ENCODE assay signal across 10 mouse cellular contexts in genomic region chr11:120520967-120521540, GRCm38 (mm10). TPM values are rescaled to one million over a fixed set of nuclear protein-coding genes. Genes with fewer than 3 reads are reported as not detected.
A peak's percentile ranks its signal among the peaks of the same experiment; 100 is the strongest.
DNase-seq lines count a peak whose midpoint lies in the region; ATAC-seq lines count a peak whose summit lies in the region.
"Had no signal": no experiment of that assay in that cellular context is flagged by ENCODE, and none has a peak within 500 bp of the region (broad histone marks: within the 10 kb centered on the region; RNA-seq: fewer than 3 reads in every experiment).

No protein-coding gene starts in this region.

- H3K9me3 ChIP-seq in limb, embryonic 13.5 days, result no peaks in the 10 kb centered on the region
- H3K9me3 ChIP-seq in midbrain, embryonic 11.5 days (ENCODE audit: control insufficient read depth, low read length), result no peaks in the 10 kb centered on the region

- intact Hi-C loops in gastrocnemius, postnatal 36 days (cut with DNase I), result loop anchor here (2.0 to 5.0 kb wide), 2 partner anchors 28 to 191 kb away; partner anchors contain the start of genes Cenpx, Lrrc45 and Mcrip1

- H3K36me3 ChIP-seq in limb, embryonic 13.5 days, result no peaks in the 10 kb centered on the region
- no peaks in the 10 kb centered on the region for H3K36me3 ChIP-seq in midbrain, embryonic 11.5 days (ENCODE audit: control insufficient read depth, insufficient read depth, low read length)

- H3K27me3 ChIP-seq in limb, embryonic 13.5 days, result no peaks in the 10 kb centered on the region
- H3K27me3 ChIP-seq in midbrain, embryonic 11.5 days (ENCODE audit: control insufficient read depth, insufficient read depth, low read length), result no peaks in the 10 kb centered on the region

- peak; percentile 74 for DNase-seq in adrenal gland, postnatal 14 days
- peak; percentile 50 for DNase-seq in c-Kit-positive CD71-positive TER-119-positive erythroid progenitor cells, embryonic 14.5 days (ENCODE audit: low spot score)
- peak; percentile 58 to 71 for DNase-seq in gastrocnemius, postnatal 36 days
- no peak for DNase-seq in midbrain, embryonic 11.5 days (ENCODE audit: low spot score, missing footprints)
- no peak for DNase-seq in spleen, postnatal 14 days (ENCODE audit: low spot score in 2 of 2)
- no peak for DNase-seq in left cerebral cortex, adult 11 months (ENCODE audit: low spot score)
- DNase-seq in urinary bladder, postnatal 25 days (ENCODE audit: low spot score), result no peak

- H3K4me3 ChIP-seq in limb, embryonic 13.5 days, result no peak overlapping the region
- H3K4me3 ChIP-seq in midbrain, embryonic 11.5 days (ENCODE audit: low read depth, low read length), result no peak overlapping the region

- no peak overlapping the region for H3K4me2 ChIP-seq in limb, embryonic 13.5 days (replicated peaks)
- H3K4me2 ChIP-seq in midbrain, embryonic 11.5 days, result no peak overlapping the region

- H3K27ac ChIP-seq in limb, embryonic 13.5 days, result no peak overlapping the region
- no peak overlapping the region for H3K27ac ChIP-seq in midbrain, embryonic 11.5 days (ENCODE audit: low read depth, low read length)

- ATAC-seq in limb, embryonic 13.5 days (ENCODE audit: low FRiP score, low read depth), result no peak
- ATAC-seq in midbrain, embryonic 11.5 days (ENCODE audit: low FRiP score), result no peak

- 76% methylated on average over 5 of the region's 5 CpGs for WGBS in limb, embryonic 13.5 days
- WGBS in midbrain, embryonic 11.5 days, result 77% methylated on average over 5 of the region's 5 CpGs

- H3K9ac ChIP-seq in limb, embryonic 13.5 days, result peak overlapping the region; percentile 19; the same call in 1 of the 2 replicates
- H3K9ac ChIP-seq in midbrain, embryonic 11.5 days (ENCODE audit: low read length), result no peak overlapping the region

- peaks cover 11% of the 10 kb centered on the region for H3K4me1 ChIP-seq in limb, embryonic 13.5 days
- no peaks in the 10 kb centered on the region for H3K4me1 ChIP-seq in midbrain, embryonic 11.5 days (ENCODE audit: control insufficient read depth, insufficient read depth, low read length)

RNA-seq across cellular contexts. Expression of gene Gcgr, which starts 9.4 kb away (rescaled TPM):
- total RNA-seq in adrenal gland, postnatal 14 days (2021), result 2.3 and 11.7 TPM in 2 replicates
- total RNA-seq in gastrocnemius, postnatal 36 days (2021), result under 1 TPM; 0.18 to 0.25 TPM
- polyA plus RNA-seq in limb, embryonic 13.5 days (2015; fragmentation: Nextera tagmentation; extraction: Ambion mirVana), result 6.3 and 7.3 TPM in 2 replicates
- polyA plus RNA-seq in midbrain, embryonic 11.5 days (2014; fragmentation: Nextera tagmentation; extraction: Ambion mirVana), result 0.11 TPM in 1 of 2 replicates, not detected in the other
- total RNA-seq: granulocyte monocyte progenitor cell, adult 5-6 weeks had no signal

RNA-seq across cellular contexts. Expression of gene Mcrip1, which starts 28.5 kb away (rescaled TPM):
- total RNA-seq in adrenal gland, postnatal 14 days (2021), result 52.6 and 67.9 TPM in 2 replicates
- total RNA-seq in gastrocnemius, postnatal 36 days (2021), result 10 to 100 TPM; 19.9 to 23.8 TPM
- 245 TPM in 2 replicates for polyA plus RNA-seq in limb, embryonic 13.5 days (2015; fragmentation: Nextera tagmentation; extraction: Ambion mirVana)
- 232 and 237 TPM in 2 replicates for polyA plus RNA-seq in midbrain, embryonic 11.5 days (2014; fragmentation: Nextera tagmentation; extraction: Ambion mirVana)

RNA-seq across cellular contexts. Expression of gene Slc25a10, which starts 29.4 kb away (rescaled TPM):
- total RNA-seq in adrenal gland, postnatal 14 days (2021), result 50.7 and 64.4 TPM in 2 replicates
- total RNA-seq in gastrocnemius, postnatal 36 days (2021), result 1 to 10 TPM; 3.7 to 4.5 TPM
- 46.8 and 49.0 TPM in 2 replicates for polyA plus RNA-seq in limb, embryonic 13.5 days (2015; fragmentation: Nextera tagmentation; extraction: Ambion mirVana)
- polyA plus RNA-seq in midbrain, embryonic 11.5 days (2014; fragmentation: Nextera tagmentation; extraction: Ambion mirVana), result 30.0 and 38.7 TPM in 2 replicates

RNA-seq across cellular contexts. Expression of gene Ppp1r27, which starts 29.9 kb away (rescaled TPM):
- 0.48 TPM in 1 of 2 replicates, not detected in the other for total RNA-seq in adrenal gland, postnatal 14 days (2021)
- total RNA-seq in gastrocnemius, postnatal 36 days (2021), result 100 to 1,000 TPM; 153 to 173 TPM
- polyA plus RNA-seq in limb, embryonic 13.5 days (2015; fragmentation: Nextera tagmentation; extraction: Ambion mirVana), result 0.59 and 0.94 TPM in 2 replicates
- polyA plus RNA-seq in midbrain, embryonic 11.5 days (2014; fragmentation: Nextera tagmentation; extraction: Ambion mirVana), result not detected in 2 replicates
- total RNA-seq: granulocyte monocyte progenitor cell, adult 5-6 weeks had no signal
- polyA plus RNA-seq: cortical plate, adult 2 months had no signal

RNA-seq across cellular contexts. Expression of gene Mrpl12, which starts 36.6 kb away (rescaled TPM):
- 161 TPM in 2 replicates for total RNA-seq in adrenal gland, postnatal 14 days (2021)
- total RNA-seq in gastrocnemius, postnatal 36 days (2021), result 100 to 1,000 TPM; 142 to 144 TPM
- 120 and 124 TPM in 2 replicates for polyA plus RNA-seq in limb, embryonic 13.5 days (2015; fragmentation: Nextera tagmentation; extraction: Ambion mirVana)
- 137 and 152 TPM in 2 replicates for polyA plus RNA-seq in midbrain, embryonic 11.5 days (2014; fragmentation: Nextera tagmentation; extraction: Ambion mirVana)

Comparison
In these comparisons a context has a peak if more than half of its experiments do, and no peak if none do; other contexts are left out.
1. DNase-seq: peak in adrenal gland, postnatal 14 days (single experiment), c-Kit-positive CD71-positive TER-119-positive erythroid progenitor cells, embryonic 14.5 days (single experiment) and gastrocnemius, postnatal 36 days (2 of 2); none in midbrain, embryonic 11.5 days (single experiment), spleen, postnatal 14 days (0 of 2), left cerebral cortex, adult 11 months (single experiment) and urinary bladder, postnatal 25 days (single experiment).